Comparison of ENCODE assay signal across 12 mouse cellular contexts in the genomic region with DNA sequence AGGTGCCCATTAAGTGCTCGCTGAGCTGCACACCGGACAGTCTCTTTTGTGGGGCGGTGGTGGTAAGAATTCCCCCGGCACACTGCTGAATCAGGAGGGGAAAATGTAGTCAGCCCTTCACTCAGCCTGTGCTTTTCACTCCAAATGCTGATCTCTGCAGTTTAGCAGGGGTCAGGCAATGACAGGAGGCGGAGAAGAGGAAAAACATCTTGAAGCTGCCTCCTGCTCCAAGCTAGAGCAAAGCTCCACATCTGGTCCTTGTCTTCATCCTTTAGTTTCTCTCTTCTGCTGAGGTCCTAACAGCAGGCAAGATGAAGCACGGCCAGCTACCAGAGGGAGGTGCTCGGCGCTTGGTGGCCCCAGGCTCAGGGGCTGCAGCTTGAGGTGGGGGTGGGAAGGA. TPM values are rescaled to one million over a fixed set of nuclear protein-coding genes. Genes with fewer than 3 reads are reported as not detected.
DNase-seq lines count a peak whose midpoint lies in the region; ATAC-seq and TF ChIP-seq lines count a peak whose summit lies in the region.
"Had no signal": no experiment of that assay in that cellular context is flagged by ENCODE, and none has a peak within 500 bp of the region (broad histone marks: within the 10 kb centered on the region; RNA-seq: fewer than 3 reads in every experiment).

No protein-coding gene starts in this region.

- H3K4me2 ChIP-seq in embryonic facial prominence, embryonic 15.5 days (replicated peaks), result no peak overlapping the region
- no peak overlapping the region for H3K4me2 ChIP-seq in kidney, embryonic 15.5 days
- 0 out of 2 replicates have a peak overlapping the region, but pooled peaks have one; percentile 5 for H3K4me2 ChIP-seq in lung, embryonic 16.5 days (ENCODE audit: low read depth, low read length)
- no peak overlapping the region for H3K4me2 ChIP-seq in forebrain, embryonic 11.5 days (ENCODE audit: low read depth, low read length, severe bottlenecking)
- H3K4me2 ChIP-seq: hindbrain, embryonic 15.5 days had no signal

- H3K27ac ChIP-seq in MEL (ENCODE audit: control insufficient read depth, low read depth, low read length), result peak overlapping the region; percentile 26
- H3K27ac ChIP-seq in embryonic facial prominence, embryonic 15.5 days (replicated peaks), result peak overlapping the region; percentile 19; the same call in 1 of the 2 replicates
- no peak overlapping the region for H3K27ac ChIP-seq in kidney, embryonic 15.5 days
- peak overlapping the region; percentile 56 for H3K27ac ChIP-seq in lung, embryonic 16.5 days (ENCODE audit: low read length)
- H3K27ac ChIP-seq in forebrain, embryonic 11.5 days (ENCODE audit: low read depth, low read length), result no peak overlapping the region
- H3K27ac ChIP-seq: hindbrain, embryonic 15.5 days had no signal

- WGBS in embryonic facial prominence, embryonic 15.5 days, result 40% methylated on average over 8 of the region's 8 CpGs
- WGBS in kidney, embryonic 15.5 days, result 45% methylated on average over 8 of the region's 8 CpGs
- 52% methylated on average over 8 of the region's 8 CpGs for WGBS in lung, embryonic 16.5 days
- WGBS in forebrain, embryonic 11.5 days, result 79% methylated on average over 8 of the region's 8 CpGs

- H3K4me1 ChIP-seq in MEL (ENCODE audit: control insufficient read depth in 1 of 2, insufficient read depth in 2 of 2, low read length in 2 of 2), result peaks cover 0 to 16% of the 10 kb centered on the region in 2 experiments; a peak in 3 of 4 replicates
- H3K4me1 ChIP-seq in embryonic facial prominence, embryonic 15.5 days, result peaks cover 31% of the 10 kb centered on the region
- peaks cover 39% of the 10 kb centered on the region for H3K4me1 ChIP-seq in kidney, embryonic 15.5 days
- H3K4me1 ChIP-seq in lung, embryonic 16.5 days (replicated peaks; ENCODE audit: control insufficient read depth, insufficient read depth, low read length), result peaks cover 29% of the 10 kb centered on the region
- H3K4me1 ChIP-seq in forebrain, embryonic 11.5 days (replicated peaks; ENCODE audit: control insufficient read depth, insufficient read depth, low read length), result no peaks in the 10 kb centered on the region

- ATAC-seq in embryonic facial prominence, embryonic 15.5 days (ENCODE audit: insufficient number of reproducible peaks, low FRiP score, low TSS enrichment, low read depth), result no peak
- peak; percentile 63; the same call in 1 of the 2 replicates for ATAC-seq in kidney, embryonic 15.5 days (replicated peaks; ENCODE audit: low FRiP score)
- peak; percentile 80 for ATAC-seq in lung, embryonic 16.5 days (ENCODE audit: low read depth)
- no peak for ATAC-seq in activated CD4-positive, CD25-positive, alpha-beta regulatory T cell, adult 4 months
- no peak for ATAC-seq in forebrain, embryonic 11.5 days (replicated peaks; ENCODE audit: low FRiP score)

- H3K9ac ChIP-seq in MEL (ENCODE audit: control insufficient read depth, low read depth, low read length, poor library complexity, severe bottlenecking), result no peak overlapping the region
- no peak overlapping the region for H3K9ac ChIP-seq in embryonic facial prominence, embryonic 15.5 days
- no peak overlapping the region for H3K9ac ChIP-seq in kidney, embryonic 15.5 days
- H3K9ac ChIP-seq in lung, embryonic 16.5 days (ENCODE audit: low read length), result no peak overlapping the region
- H3K9ac ChIP-seq in forebrain, embryonic 11.5 days (ENCODE audit: low read length), result no peak overlapping the region
- H3K9ac ChIP-seq: hindbrain, embryonic 15.5 days had no signal

- no peak overlapping the region for H3K4me3 ChIP-seq in MEL (ENCODE audit: control insufficient read depth in 1 of 2, insufficient read depth in 1 of 2, low read depth in 2 of 2, low read length in 2 of 2)
- H3K4me3 ChIP-seq in embryonic facial prominence, embryonic 15.5 days (replicated peaks), result no peak overlapping the region
- H3K4me3 ChIP-seq in kidney, embryonic 15.5 days (replicated peaks), result no peak overlapping the region
- H3K4me3 ChIP-seq in lung, embryonic 16.5 days (ENCODE audit: low read length), result no peak overlapping the region
- H3K4me3 ChIP-seq in forebrain, embryonic 11.5 days (ENCODE audit: low read depth, low read length), result no peak overlapping the region
- H3K4me3 ChIP-seq: hindbrain, embryonic 15.5 days; myocyte had no signal

- H3K9me3 ChIP-seq in MEL (replicated peaks; ENCODE audit: insufficient read depth, low read length), result no peaks in the 10 kb centered on the region
- H3K9me3 ChIP-seq in embryonic facial prominence, embryonic 15.5 days (replicated peaks), result no peaks in the 10 kb centered on the region
- no peaks in the 10 kb centered on the region for H3K9me3 ChIP-seq in kidney, embryonic 15.5 days (replicated peaks)
- H3K9me3 ChIP-seq in lung, embryonic 16.5 days (ENCODE audit: control insufficient read depth, low read length), result no peaks in the 10 kb centered on the region
- no peaks in the 10 kb centered on the region for H3K9me3 ChIP-seq in forebrain, embryonic 11.5 days (ENCODE audit: control insufficient read depth, low read length)
- H3K9me3 ChIP-seq: hindbrain, embryonic 15.5 days had no signal

- no peaks in the 10 kb centered on the region for H3K79me2 ChIP-seq in MEL (ENCODE audit: control insufficient read depth, insufficient read depth, low read length, poor library complexity)

- H3K36me3 ChIP-seq in MEL (ENCODE audit: control insufficient read depth in 1 of 2, insufficient read depth in 2 of 2, low read length in 2 of 2), result peaks cover 0 to 15% of the 10 kb centered on the region in 2 experiments; a peak in 2 of 4 replicates
- no peaks in the 10 kb centered on the region for H3K36me3 ChIP-seq in embryonic facial prominence, embryonic 15.5 days
- H3K36me3 ChIP-seq in kidney, embryonic 15.5 days, result no peaks in the 10 kb centered on the region
- H3K36me3 ChIP-seq in lung, embryonic 16.5 days (ENCODE audit: control insufficient read depth, insufficient read depth, low read length), result no peaks in the 10 kb centered on the region
- no peaks in the 10 kb centered on the region for H3K36me3 ChIP-seq in forebrain, embryonic 11.5 days (ENCODE audit: control insufficient read depth, insufficient read depth, low read length)
- H3K36me3 ChIP-seq: hindbrain, embryonic 15.5 days had no signal

- no peak for TF ChIP-seq CTCF in MEL (IDR thresholded peaks at IDR 0.05 in 2 of 3, conservative IDR thresholded peaks at IDR 0.05 in 1 of 3; ENCODE audit: control insufficient read depth in 1 of 3, insufficient read depth in 1 of 3, low read depth in 2 of 3, low read length in 3 of 3, poor library complexity in 1 of 3, severe bottlenecking in 1 of 3)

- TF ChIP-seq RAD21 in MEL (IDR thresholded peaks at IDR 0.05; ENCODE audit: low read depth, low read length), result no peak

- no peak for TF ChIP-seq EP300 in MEL (IDR thresholded peaks at IDR 0.05; ENCODE audit: low read depth in 1 of 2, low read length in 2 of 2)

- no peak for TF ChIP-seq POLR2A in MEL (IDR thresholded peaks at IDR 0.05; ENCODE audit: control insufficient read depth in 1 of 2, insufficient read depth in 1 of 2, low read depth in 1 of 2, low read length in 2 of 2, poor library complexity in 1 of 2)

- no peaks in the 10 kb centered on the region for H3K27me3 ChIP-seq in MEL (ENCODE audit: control insufficient read depth in 1 of 2, insufficient read depth in 2 of 2, low read length in 2 of 2)
- H3K27me3 ChIP-seq in embryonic facial prominence, embryonic 15.5 days, result no peaks in the 10 kb centered on the region
- H3K27me3 ChIP-seq in kidney, embryonic 15.5 days, result no peaks in the 10 kb centered on the region; the same call in 1 of the 2 replicates
- H3K27me3 ChIP-seq in lung, embryonic 16.5 days (ENCODE audit: control insufficient read depth, insufficient read depth, low read depth, low read length), result no peaks in the 10 kb centered on the region
- no peaks in the 10 kb centered on the region for H3K27me3 ChIP-seq in forebrain, embryonic 11.5 days (ENCODE audit: control insufficient read depth, insufficient read depth, low read length)
- H3K27me3 ChIP-seq: hindbrain, embryonic 15.5 days had no signal

- no peak for DNase-seq in MEL (ENCODE audit: low read depth, low spot score)
- no peak for DNase-seq in forebrain, embryonic 11.5 days (ENCODE audit: low spot score)
- DNase-seq in cerebellum, adult 11 months, result no peak
- DNase-seq: cerebellum, postnatal 36 days; gastrocnemius, postnatal 25 days; retina, postnatal 1 day had no signal

TF ChIP-seq in MEL, 35 proteins besides CTCF, POLR2A, EP300 and RAD21:
- no peak for TF ChIP-seq JUND (IDR thresholded peaks at IDR 0.05; ENCODE audit: low read depth, low read length)
- no peak for TF ChIP-seq NELFE (IDR thresholded peaks at IDR 0.05; ENCODE audit: low read depth, low read length)
- TF ChIP-seq ZMIZ1 (IDR thresholded peaks at IDR 0.05; ENCODE audit: low read depth, low read length), result no peak
- TF ChIP-seq MYB (IDR thresholded peaks at IDR 0.05; ENCODE audit: low read depth, low read length), result no peak
- TF ChIP-seq POLR2AphosphoS5 (IDR thresholded peaks at IDR 0.05; ENCODE audit: borderline replicate concordance, low read depth, low read length), result no peak
- no peak for TF ChIP-seq HCFC1 (IDR thresholded peaks at IDR 0.05; ENCODE audit: low read depth, low read length)
- TF ChIP-seq TCF12 (IDR thresholded peaks at IDR 0.05; ENCODE audit: low read depth, low read length), result no peak
- TF ChIP-seq E2F4 (IDR thresholded peaks at IDR 0.05; ENCODE audit: borderline replicate concordance, low read depth, low read length), result no peak
- no peak for TF ChIP-seq SMC3 (IDR thresholded peaks at IDR 0.05; ENCODE audit: low read depth, low read length)
TF ChIP-seq in MEL: peak in this region for 0.

RNA-seq across cellular contexts. Expression of a gene that starts 36.1 kb away (rescaled TPM):
- 3.7 and 5.9 TPM in 2 replicates for total RNA-seq in MEL (2012; rRNA removed)
- 1 to 10 TPM in 1 of 2 experiments, not detected in 1; 5.1 TPM for polyA plus RNA-seq in MEL (2012; ENCODE audit: insufficient read depth in 1 of 2, insufficient read length in 2 of 2, low read depth in 1 of 2, low replicate concordance in 2 of 2, missing spikeins in 1 of 2)
- polyA plus RNA-seq in embryonic facial prominence, embryonic 15.5 days (2015; fragmentation: Nextera tagmentation; extraction: Ambion mirVana), result 0.39 and 0.64 TPM in 2 replicates
- 0.90 and 1.1 TPM in 2 replicates for polyA plus RNA-seq in kidney, embryonic 15.5 days (2015; fragmentation: Nextera tagmentation; extraction: Ambion mirVana)
- polyA plus RNA-seq in lung, embryonic 16.5 days (2015; fragmentation: Nextera tagmentation; extraction: Ambion mirVana), result 1.2 and 1.3 TPM in 2 replicates
- polyA plus RNA-seq in activated CD4-positive, CD25-positive, alpha-beta regulatory T cell, adult 4 months (2017; shearing (Covaris generic)), result not detected
- not detected in 2 replicates for polyA plus RNA-seq in forebrain, embryonic 11.5 days (2014; fragmentation: Nextera tagmentation; extraction: Ambion mirVana)

Comparison
In these comparisons a context has a peak if more than half of its experiments do, and no peak if none do; other contexts are left out.
1. H3K27ac ChIP-seq: peak in MEL (single experiment), embryonic facial prominence, embryonic 15.5 days (single experiment) and lung, embryonic 16.5 days (single experiment); none in kidney, embryonic 15.5 days (single experiment) and forebrain, embryonic 11.5 days (single experiment).
2. ATAC-seq: peak in kidney, embryonic 15.5 days (single experiment) and lung, embryonic 16.5 days (single experiment); none in embryonic facial prominence, embryonic 15.5 days (single experiment), activated CD4-positive, CD25-positive, alpha-beta regulatory T cell, adult 4 months (single experiment) and forebrain, embryonic 11.5 days (single experiment).